ENCODE assay signal across 8 mouse cellular contexts in genomic region chr12:58268186-58268562, GRCm38 (mm10). TPM values are rescaled to one million over a fixed set of nuclear protein-coding genes. Genes with fewer than 3 reads are reported as not detected.
DNase-seq lines count a peak whose midpoint lies in the region; ATAC-seq lines count a peak whose summit lies in the region.

No protein-coding gene starts in this region.

- H3K4me1 ChIP-seq in embryonic facial prominence, embryonic 10.5 days = peaks cover 21% of the 10 kb centered on the region
- peaks cover 10% of the 10 kb centered on the region; the same call in 1 of the 2 replicates for H3K4me1 ChIP-seq in heart, embryonic 13.5 days
- peaks cover 7% of the 10 kb centered on the region for H3K4me1 ChIP-seq in midbrain, embryonic 11.5 days (ENCODE audit: control insufficient read depth, insufficient read depth, low read length)

- H3K36me3 ChIP-seq in embryonic facial prominence, embryonic 10.5 days (replicated peaks) = no peaks in the 10 kb centered on the region
- no peaks in the 10 kb centered on the region for H3K36me3 ChIP-seq in heart, embryonic 13.5 days
- no peaks in the 10 kb centered on the region for H3K36me3 ChIP-seq in midbrain, embryonic 11.5 days (ENCODE audit: control insufficient read depth, insufficient read depth, low read length)

- peak overlapping the region; percentile 92 for H3K4me2 ChIP-seq in heart, embryonic 13.5 days
- peak overlapping the region; percentile 65 for H3K4me2 ChIP-seq in midbrain, embryonic 11.5 days

- 3% methylated on average over 15 of the region's 15 CpGs for WGBS in embryonic facial prominence, embryonic 10.5 days
- WGBS in heart, embryonic 13.5 days = 3% methylated on average over 15 of the region's 15 CpGs
- WGBS in midbrain, embryonic 11.5 days = 8% methylated on average over 15 of the region's 15 CpGs

- DNase-seq in left cerebral cortex, adult 18-20 months (ENCODE audit: low spot score in 2 of 2) = peak; percentile 22 to 42
- no peak for DNase-seq in left cerebral cortex, adult 11 months (ENCODE audit: low spot score)
- no peak for DNase-seq in embryonic facial prominence, embryonic 10.5 days (ENCODE audit: low spot score)
- DNase-seq in left cerebral cortex, adult 8-10 months (ENCODE audit: low spot score in 2 of 2) = peak; percentile 20 to 32
- no peak for DNase-seq in midbrain, embryonic 11.5 days (ENCODE audit: low spot score, missing footprints)
- DNase-seq in thymus, postnatal 25 days = no peak

- peak overlapping the region; percentile 81 for H3K27ac ChIP-seq in embryonic facial prominence, embryonic 10.5 days (replicated peaks)
- peak overlapping the region; percentile 93 for H3K27ac ChIP-seq in heart, embryonic 13.5 days (replicated peaks)
- no peak overlapping the region for H3K27ac ChIP-seq in midbrain, embryonic 11.5 days (ENCODE audit: low read depth, low read length)

- H3K9ac ChIP-seq in heart, embryonic 13.5 days = peak overlapping the region; percentile 85
- H3K9ac ChIP-seq in midbrain, embryonic 11.5 days (ENCODE audit: low read length) = peak overlapping the region; percentile 53

- ATAC-seq in heart, embryonic 13.5 days (ENCODE audit: extremely low read depth, insufficient number of reproducible peaks, low FRiP score, low TSS enrichment) = no peak
- peak; percentile 74 for ATAC-seq in midbrain, embryonic 11.5 days (ENCODE audit: low FRiP score)
- ATAC-seq in erythroid progenitor cell, adult 5-6 weeks (replicated peaks; ENCODE audit: low FRiP score, poor library complexity, severe bottlenecking) = no peak

- peak overlapping the region; percentile 58 for H3K4me3 ChIP-seq in embryonic facial prominence, embryonic 10.5 days
- H3K4me3 ChIP-seq in heart, embryonic 13.5 days = peak overlapping the region; percentile 64
- H3K4me3 ChIP-seq in midbrain, embryonic 11.5 days (ENCODE audit: low read depth, low read length) = peak overlapping the region; percentile 36

- H3K9me3 ChIP-seq in embryonic facial prominence, embryonic 10.5 days = no peaks in the 10 kb centered on the region
- no peaks in the 10 kb centered on the region for H3K9me3 ChIP-seq in heart, embryonic 13.5 days
- no peaks in the 10 kb centered on the region for H3K9me3 ChIP-seq in midbrain, embryonic 11.5 days (ENCODE audit: control insufficient read depth, low read length)

- H3K27me3 ChIP-seq in embryonic facial prominence, embryonic 10.5 days (replicated peaks; ENCODE audit: low read depth, poor library complexity, severe bottlenecking) = peaks cover 15% of the 10 kb centered on the region
- H3K27me3 ChIP-seq in heart, embryonic 13.5 days (replicated peaks) = peaks cover 3% of the 10 kb centered on the region; the same call in 1 of the 2 replicates
- peaks cover 3% of the 10 kb centered on the region; the same call in 1 of the 2 replicates for H3K27me3 ChIP-seq in midbrain, embryonic 11.5 days (ENCODE audit: control insufficient read depth, insufficient read depth, low read length)

RNA-seq across cellular contexts. Expression of gene Clec14a, which starts 0.9 kb away (rescaled TPM):
- 1 to 10 TPM; 2.6 to 3.0 TPM for total RNA-seq in left cerebral cortex, adult 18-20 months (2021)
- 3.7 and 4.7 TPM in 2 replicates for polyA plus RNA-seq in embryonic facial prominence, embryonic 10.5 days (2016; fragmentation: Nextera tagmentation; extraction: Ambion mirVana)
- 14.5 and 16.0 TPM in 2 replicates for polyA plus RNA-seq in heart, embryonic 13.5 days (2015; fragmentation: Nextera tagmentation; extraction: Ambion mirVana)
- 1 to 10 TPM; 3.1 to 4.5 (median 4.3) TPM for total RNA-seq in left cerebral cortex, adult 8-10 months (2022)
- polyA plus RNA-seq in midbrain, embryonic 11.5 days (2014; fragmentation: Nextera tagmentation; extraction: Ambion mirVana) = 6.8 and 7.9 TPM in 2 replicates
- total RNA-seq in erythroid progenitor cell, adult 5-6 weeks (2015; ENCODE audit: low replicate concordance) = not detected in 2 replicates
- total RNA-seq in erythroid progenitor cell, adult 5-6 weeks (2017; ENCODE audit: low replicate concordance) = 0.45 TPM in 1 of 2 replicates, not detected in the other

RNA-seq across cellular contexts. Expression of gene Sstr1, which starts 56.6 kb away (rescaled TPM):
- 10 to 100 TPM; 26.8 to 30.7 TPM for total RNA-seq in left cerebral cortex, adult 18-20 months (2021)
- polyA plus RNA-seq in embryonic facial prominence, embryonic 10.5 days (2016; fragmentation: Nextera tagmentation; extraction: Ambion mirVana) = 0.29 and 0.65 TPM in 2 replicates
- 0.25 TPM in 1 of 2 replicates, not detected in the other for polyA plus RNA-seq in heart, embryonic 13.5 days (2015; fragmentation: Nextera tagmentation; extraction: Ambion mirVana)
- 10 to 100 TPM; 20.7 to 26.2 (median 24.3) TPM for total RNA-seq in left cerebral cortex, adult 8-10 months (2022)
- 0.12 and 0.15 TPM in 2 replicates for polyA plus RNA-seq in midbrain, embryonic 11.5 days (2014; fragmentation: Nextera tagmentation; extraction: Ambion mirVana)
- not detected in 2 replicates for total RNA-seq in erythroid progenitor cell, adult 5-6 weeks (2015; ENCODE audit: low replicate concordance)
- total RNA-seq in erythroid progenitor cell, adult 5-6 weeks (2017; ENCODE audit: low replicate concordance) = not detected in 2 replicates

Comparison
In these comparisons a context has a peak if more than half of its experiments do, and no peak if none do; other contexts are left out.
1. DNase-seq: peak in left cerebral cortex, adult 18-20 months (2 of 2) and left cerebral cortex, adult 8-10 months (2 of 2); none in left cerebral cortex, adult 11 months (single experiment), embryonic facial prominence, embryonic 10.5 days (single experiment), midbrain, embryonic 11.5 days (single experiment) and thymus, postnatal 25 days (single experiment).
2. RNA of gene Sstr1, which starts 56.6 kb away (total RNA-seq): 26.8 to 30.7 TPM in left cerebral cortex, adult 18-20 months and 20.7 to 26.2 TPM in left cerebral cortex, adult 8-10 months; not detected in erythroid progenitor cell, adult 5-6 weeks; every median in the first group is over 10 times any median in the second.
3. Peak in every context shown above with its lines, with median percentiles within 50 percentile points of each other: H3K4me3 ChIP-seq.